Mouse (Mus musculus): Measurements from ENCODE around the gene Bola3. TPM values are rescaled to one million over a fixed set of nuclear protein-coding genes. Genes with fewer than 3 reads are reported as not detected.
A peak's percentile ranks its signal among the peaks of the same experiment; 100 is the strongest.

The Bola3 gene
- polyA plus RNA-seq (2011; ENCODE audit: insufficient read depth, insufficient read length, low replicate concordance, missing spikeins) = 128 and 170 TPM in 2 replicates

DNA sequence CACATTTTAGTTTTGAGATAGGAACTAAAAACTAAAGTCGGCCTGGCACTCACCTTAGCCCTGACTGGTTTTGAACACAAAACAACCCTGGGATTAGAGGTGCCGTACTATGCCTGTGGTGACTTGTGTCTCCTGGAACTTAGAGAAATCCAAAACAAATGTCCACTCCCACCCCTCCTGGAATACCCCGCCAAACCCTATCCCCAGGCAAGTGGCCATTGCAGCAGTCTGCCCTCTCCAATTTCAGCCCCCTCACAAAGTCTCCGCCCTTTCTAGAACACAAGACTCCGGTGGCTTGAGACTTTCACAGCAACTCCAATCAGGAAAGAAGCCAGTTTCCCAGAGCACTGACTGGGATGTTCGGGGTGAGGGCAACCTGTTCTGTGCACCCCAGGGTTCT, at the start of gene Bola3:
Bola3 (plus strand) TSS at position 275 of the 400 bp plus-strand sequence.
- no peaks in the 10 kb centered on the region; the same call in 1 of the 2 replicates for H3K4me1 ChIP-seq (ENCODE audit: control insufficient read depth, insufficient read depth, low read length)
- WGBS = 39% methylated on average over 6 of the region's 6 CpGs
- H3K27ac ChIP-seq (ENCODE audit: control insufficient read depth, insufficient read depth, low read depth, low read length, poor library complexity) = peak within 1 kb of the TSS; percentile 67
- TF ChIP-seq CTCF (IDR thresholded peaks at IDR 0.05; ENCODE audit: control insufficient read depth, insufficient read depth, low read length) (no peak), POLR2A (IDR thresholded peaks at IDR 0.05; ENCODE audit: borderline replicate concordance, control insufficient read depth, low read depth, low read length) (no peak)
- H3K4me3 ChIP-seq (replicated peaks; ENCODE audit: control insufficient read depth, low read depth, low read length) = peak within 1 kb of the TSS; percentile 82

DNA sequence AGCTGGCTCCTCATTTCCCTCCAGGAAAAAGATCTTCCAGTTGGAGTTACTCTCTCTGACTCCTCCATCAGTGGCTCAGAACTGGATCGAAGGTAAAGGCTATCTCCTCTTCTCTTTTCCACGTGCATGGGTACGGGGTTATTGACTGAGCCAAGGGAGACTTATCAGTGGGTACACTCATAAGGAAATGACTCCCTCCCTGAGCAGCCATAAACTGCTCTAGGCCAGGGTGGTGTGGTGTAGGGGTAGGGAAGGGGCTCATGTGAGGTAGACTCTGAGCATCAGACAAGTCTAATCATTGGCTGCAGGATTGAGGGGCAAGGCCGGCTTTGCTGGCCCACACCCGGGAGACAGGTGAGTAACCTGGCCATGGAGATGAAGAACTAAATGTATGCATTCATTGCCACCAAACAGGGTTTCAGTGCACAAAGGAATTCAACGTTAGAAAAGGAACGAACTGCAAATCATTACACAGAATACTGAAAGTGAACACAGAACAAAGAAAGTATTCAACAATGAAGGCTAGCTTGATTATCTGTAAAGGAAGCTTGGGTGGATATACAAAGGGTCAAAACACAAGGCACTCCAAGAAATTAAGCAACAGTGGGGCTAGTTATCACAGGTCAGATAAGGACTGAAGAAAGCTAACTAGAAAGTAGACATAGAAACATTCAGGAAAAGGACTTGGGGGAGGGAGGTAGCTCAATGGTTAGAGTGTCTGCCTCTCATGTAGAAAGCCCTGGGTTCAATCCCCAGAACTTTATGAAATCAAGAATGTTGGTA, 48.3 kb upstream of the Bola3 start:
- Histone ChIP-seq H3K4me3 (replicated peaks; ENCODE audit: control insufficient read depth, low read depth, low read length) (no peak overlapping the region), H3K4me1 (ENCODE audit: control insufficient read depth, insufficient read depth, low read length) (no peaks in the 10 kb centered on the region), H3K27ac (ENCODE audit: control insufficient read depth, insufficient read depth, low read depth, low read length, poor library complexity) (no peak overlapping the region)
- 74% methylated on average over 7 of the region's 7 CpGs for WGBS
- no peak for TF ChIP-seq CTCF (IDR thresholded peaks at IDR 0.05; ENCODE audit: control insufficient read depth, insufficient read depth, low read length)
- no peak for TF ChIP-seq POLR2A (IDR thresholded peaks at IDR 0.05; ENCODE audit: borderline replicate concordance, control insufficient read depth, low read depth, low read length)

DNA sequence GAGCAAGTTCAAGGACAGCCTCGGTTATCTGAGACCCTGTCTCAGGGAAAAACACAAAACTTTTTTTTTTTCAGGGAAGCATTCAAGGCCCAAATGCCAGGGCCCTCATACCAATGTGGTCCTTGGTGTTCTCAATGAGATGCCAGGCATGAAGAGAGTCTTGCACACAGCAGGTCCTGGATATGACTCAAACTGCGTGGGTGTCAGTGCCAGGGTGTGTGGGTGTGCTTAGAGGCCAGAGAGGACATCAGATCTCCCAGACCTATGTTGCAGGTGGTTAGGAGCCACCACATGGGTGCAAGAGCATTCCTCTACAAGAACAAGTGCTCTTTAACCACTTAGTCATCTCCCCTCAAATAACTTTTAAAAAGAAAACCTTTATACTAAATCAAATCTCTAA, 47.7 kb upstream of the Bola3 start:
- 76% methylated on average over 2 of the region's 2 CpGs for WGBS
- H3K4me1 ChIP-seq (ENCODE audit: control insufficient read depth, insufficient read depth, low read length) = no peaks in the 10 kb centered on the region
- no peak overlapping the region for H3K27ac ChIP-seq (ENCODE audit: control insufficient read depth, insufficient read depth, low read depth, low read length, poor library complexity)
- no peak overlapping the region for H3K4me3 ChIP-seq (replicated peaks; ENCODE audit: control insufficient read depth, low read depth, low read length)
- no peak for TF ChIP-seq CTCF (IDR thresholded peaks at IDR 0.05; ENCODE audit: control insufficient read depth, insufficient read depth, low read length)
- no peak for TF ChIP-seq POLR2A (IDR thresholded peaks at IDR 0.05; ENCODE audit: borderline replicate concordance, control insufficient read depth, low read depth, low read length)

DNA sequence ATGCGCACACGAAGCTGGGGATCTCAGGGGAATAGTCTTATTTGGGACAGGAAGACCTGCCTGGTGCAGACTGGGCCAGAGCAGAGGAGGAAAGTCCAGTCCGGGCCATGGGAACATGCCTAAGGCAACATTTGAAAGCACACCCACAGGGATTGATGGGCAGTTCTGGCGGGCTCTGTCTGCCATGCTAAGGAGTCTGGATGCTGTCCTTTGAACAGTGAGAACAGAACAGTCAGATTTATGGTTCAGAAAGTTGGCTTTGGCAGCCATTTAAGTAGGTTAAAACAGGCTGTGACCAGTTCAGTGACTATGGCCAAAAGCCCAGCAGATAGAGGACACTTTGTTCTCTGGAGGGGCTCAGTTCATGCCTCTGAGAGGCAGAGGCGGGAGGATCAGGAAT, 46.7 kb upstream of the Bola3 start:
- WGBS = 81% methylated on average over 5 of the region's 5 CpGs
- no peak for TF ChIP-seq POLR2A (IDR thresholded peaks at IDR 0.05; ENCODE audit: borderline replicate concordance, control insufficient read depth, low read depth, low read length)
- no peak for TF ChIP-seq CTCF (IDR thresholded peaks at IDR 0.05; ENCODE audit: control insufficient read depth, insufficient read depth, low read length)

DNA sequence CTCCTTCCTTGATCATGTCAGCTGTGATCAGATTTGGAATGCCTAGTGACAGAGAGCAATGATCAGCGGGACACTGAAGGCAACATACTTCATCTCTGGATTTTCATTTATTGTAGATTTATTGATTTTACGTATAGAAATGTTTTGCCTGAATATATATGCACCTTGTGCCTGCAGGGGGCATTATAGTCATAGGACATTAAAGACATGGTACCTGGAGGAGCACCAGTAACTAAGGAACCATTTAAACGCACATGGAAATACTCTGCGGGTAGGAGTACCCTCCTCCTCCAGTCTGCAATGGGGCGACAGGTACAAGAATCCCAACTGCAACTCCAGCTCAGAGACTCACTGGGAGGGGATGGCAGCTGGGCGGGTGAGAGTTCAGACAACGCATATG, 39.9 kb upstream of the Bola3 start:
- 83% methylated on average over 7 of the region's 7 CpGs for WGBS
- H3K27ac ChIP-seq (ENCODE audit: control insufficient read depth, insufficient read depth, low read depth, low read length, poor library complexity) = no peak overlapping the region
- no peaks in the 10 kb centered on the region for H3K4me1 ChIP-seq (ENCODE audit: control insufficient read depth, insufficient read depth, low read length)
- TF ChIP-seq POLR2A (IDR thresholded peaks at IDR 0.05; ENCODE audit: borderline replicate concordance, control insufficient read depth, low read depth, low read length) = no peak
- TF ChIP-seq CTCF (IDR thresholded peaks at IDR 0.05; ENCODE audit: control insufficient read depth, insufficient read depth, low read length) = no peak
- H3K4me3 ChIP-seq (replicated peaks; ENCODE audit: control insufficient read depth, low read depth, low read length) = no peak overlapping the region

More for the DNA sequence above, 46.7 kb upstream of the Bola3 start:
- H3K27ac ChIP-seq (ENCODE audit: control insufficient read depth, insufficient read depth, low read depth, low read length, poor library complexity) = no peak overlapping the region
- H3K4me3 ChIP-seq (replicated peaks; ENCODE audit: control insufficient read depth, low read depth, low read length) = no peak overlapping the region
- H3K4me1 ChIP-seq (ENCODE audit: control insufficient read depth, insufficient read depth, low read length) = no peaks in the 10 kb centered on the region

DNA sequence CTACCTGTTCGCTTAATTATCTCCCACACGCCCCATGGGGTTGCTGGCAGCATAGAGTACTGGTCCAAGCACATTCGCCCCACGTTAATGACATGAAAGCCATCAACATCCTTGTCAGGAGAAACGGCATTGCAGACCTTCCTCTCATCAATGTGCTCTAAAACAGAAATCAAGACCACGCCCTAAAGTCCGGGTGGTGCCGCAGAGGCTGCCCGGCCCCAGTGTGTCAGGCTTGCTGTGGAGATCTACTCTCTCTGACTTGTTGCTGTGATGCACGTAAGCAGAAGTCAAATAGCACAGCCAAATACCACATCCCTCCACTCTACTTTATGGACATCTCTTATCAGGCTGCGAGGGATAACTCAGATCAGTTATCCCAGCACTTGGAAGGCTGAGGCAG, 37.7 kb upstream of the Bola3 start:
- TF ChIP-seq POLR2A (IDR thresholded peaks at IDR 0.05; ENCODE audit: borderline replicate concordance, control insufficient read depth, low read depth, low read length) = no peak
- no peak for TF ChIP-seq CTCF (IDR thresholded peaks at IDR 0.05; ENCODE audit: control insufficient read depth, insufficient read depth, low read length)
- peaks cover 2% of the 10 kb centered on the region; the same call in 1 of the 2 replicates for H3K4me1 ChIP-seq (ENCODE audit: control insufficient read depth, insufficient read depth, low read length)
- 88% methylated on average over 11 of the region's 11 CpGs for whole genome bisulfite sequencing
- no peak overlapping the region for H3K27ac ChIP-seq (ENCODE audit: control insufficient read depth, insufficient read depth, low read depth, low read length, poor library complexity)
- H3K4me3 ChIP-seq (replicated peaks; ENCODE audit: control insufficient read depth, low read depth, low read length) = no peak overlapping the region

DNA sequence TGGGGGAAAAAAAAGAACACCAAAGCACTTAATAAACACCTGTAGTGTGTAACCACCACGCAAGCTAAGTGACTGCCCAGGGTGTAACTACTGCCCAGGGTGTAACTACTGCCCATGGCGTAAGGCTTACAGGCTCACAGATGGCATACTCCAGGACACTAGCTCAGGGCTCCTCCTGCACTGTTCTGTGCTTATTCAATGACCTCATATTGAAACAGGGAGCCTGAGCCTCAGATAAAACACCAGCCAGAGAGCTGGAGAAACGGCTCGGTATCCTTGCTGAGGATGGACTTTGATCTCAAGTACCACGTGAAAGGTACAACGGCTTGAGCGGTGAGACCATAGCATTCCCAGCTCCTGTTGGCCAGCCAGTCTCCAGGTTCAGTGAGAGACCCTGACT, 36.9 kb upstream of the Bola3 start:
- 97% methylated on average over 7 of the region's 7 CpGs for WGBS
- H3K27ac ChIP-seq (ENCODE audit: control insufficient read depth, insufficient read depth, low read depth, low read length, poor library complexity) = no peak overlapping the region
- TF ChIP-seq CTCF (IDR thresholded peaks at IDR 0.05; ENCODE audit: control insufficient read depth, insufficient read depth, low read length) (no peak), POLR2A (IDR thresholded peaks at IDR 0.05; ENCODE audit: borderline replicate concordance, control insufficient read depth, low read depth, low read length) (no peak)
- H3K4me1 ChIP-seq (ENCODE audit: control insufficient read depth, insufficient read depth, low read length) = peaks cover 2% of the 10 kb centered on the region; the same call in 1 of the 2 replicates
- no peak overlapping the region for H3K4me3 ChIP-seq (replicated peaks; ENCODE audit: control insufficient read depth, low read depth, low read length)

DNA sequence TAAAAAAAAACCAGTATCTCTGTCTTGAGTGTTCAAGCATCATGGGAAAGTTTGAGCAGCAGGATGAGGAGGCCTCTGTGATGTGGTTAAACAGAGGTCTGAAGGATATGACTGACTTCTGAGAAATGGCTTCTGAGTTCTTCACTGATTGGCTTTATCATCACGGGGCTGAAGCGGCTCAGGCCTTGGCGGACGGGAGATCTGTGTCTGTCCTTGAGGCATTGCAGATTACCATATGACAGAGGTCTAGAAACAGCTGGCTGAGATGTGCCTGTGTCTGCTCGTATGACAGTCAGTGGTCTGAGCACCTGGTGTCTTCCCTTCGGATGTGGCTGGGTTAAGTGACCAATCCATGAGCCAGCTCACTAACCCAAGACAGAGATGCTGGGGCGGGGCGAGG, 36.4 kb upstream of the Bola3 start:
- no peak overlapping the region for H3K4me3 ChIP-seq (replicated peaks; ENCODE audit: control insufficient read depth, low read depth, low read length)
- H3K4me1 ChIP-seq (ENCODE audit: control insufficient read depth, insufficient read depth, low read length) = peaks cover 2% of the 10 kb centered on the region; the same call in 1 of the 2 replicates
- WGBS = 84% methylated on average over 8 of the region's 8 CpGs
- TF ChIP-seq CTCF (IDR thresholded peaks at IDR 0.05; ENCODE audit: control insufficient read depth, insufficient read depth, low read length) (no peak), POLR2A (IDR thresholded peaks at IDR 0.05; ENCODE audit: borderline replicate concordance, control insufficient read depth, low read depth, low read length) (no peak)
- H3K27ac ChIP-seq (ENCODE audit: control insufficient read depth, insufficient read depth, low read depth, low read length, poor library complexity) = no peak overlapping the region

Measured in bone marrow, adult 2 months (tissue).